Mouse (Mus musculus): ENCODE results near the gene Bcap29.

- TF ChIP-seq POLR2A (IDR thresholded peaks at IDR 0.05; ENCODE audit: insufficient read length, low read depth) (no peak), POLR2AphosphoS2 (IDR thresholded peaks at IDR 0.05; ENCODE audit: insufficient read length, low read depth) (no peak), TCF12 (IDR thresholded peaks at IDR 0.05; ENCODE audit: insufficient read depth, poor library complexity, severe bottlenecking) (no peak), MYOG (IDR thresholded peaks at IDR 0.05; ENCODE audit: control insufficient read depth in 1 of 3, insufficient read depth in 1 of 3, insufficient read length in 2 of 3, low read depth in 2 of 3) (no peak), MYOD1 (IDR thresholded peaks at IDR 0.05; ENCODE audit: control insufficient read depth in 1 of 3, insufficient read length in 2 of 3, low read depth in 2 of 3) (no peak), USF1 (IDR thresholded peaks at IDR 0.05; ENCODE audit: low read depth) (no peak), MAX (IDR thresholded peaks at IDR 0.05; ENCODE audit: low read depth) (no peak), TCF3 (IDR thresholded peaks at IDR 0.05; ENCODE audit: insufficient read length, low read depth) (no peak)
Observed at GRCm38 (mm10) chr12:31604894-31605293, 29.6 kb downstream of the Bcap29 start.

All from myocyte (in vitro differentiated cells).